ENCODE assay signal across 8 mouse cellular contexts in the genomic region with DNA sequence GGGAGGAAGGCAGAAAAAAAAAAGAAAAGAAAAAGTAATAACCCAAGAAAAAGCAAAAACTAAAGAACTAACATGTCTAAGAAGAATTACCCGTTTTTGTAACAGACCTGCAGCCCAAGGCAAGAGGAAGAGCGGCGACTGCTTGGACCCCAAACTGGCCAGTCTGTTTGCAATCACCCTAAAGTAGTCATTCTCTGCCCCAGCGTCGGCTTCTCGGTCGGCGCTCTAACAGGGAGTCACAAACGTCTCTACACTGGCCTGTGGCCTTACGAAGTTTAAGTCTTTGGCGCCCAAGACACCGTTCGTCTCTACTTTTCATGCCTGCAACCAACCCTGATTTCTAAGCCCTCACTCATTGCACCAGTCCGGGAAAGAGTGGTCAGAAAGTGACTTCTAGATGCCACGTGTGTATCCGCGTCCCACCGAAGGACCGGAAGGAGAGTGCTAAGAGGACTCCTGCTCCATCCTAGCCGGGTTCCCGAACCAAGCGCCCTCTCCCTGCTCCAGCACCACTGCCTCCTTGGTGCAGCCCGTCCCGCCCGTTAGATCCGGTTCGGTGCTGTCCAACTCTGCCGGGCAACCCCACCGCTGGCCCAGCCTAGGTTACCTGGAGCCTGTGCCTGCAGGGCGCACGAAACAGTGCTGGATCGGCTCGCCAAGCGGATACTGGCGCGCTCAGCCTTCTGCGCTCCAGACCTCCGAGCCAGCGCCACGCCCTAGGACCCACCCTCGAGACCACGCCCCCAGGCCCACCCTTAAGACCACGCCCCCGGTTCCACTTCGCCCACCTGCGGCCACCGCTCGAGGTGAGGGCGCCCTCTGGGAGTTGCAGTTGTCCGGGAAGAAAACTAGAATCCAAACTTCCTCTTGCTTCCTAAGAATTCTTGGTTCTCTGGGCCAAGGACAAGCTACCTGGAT. TPM values are rescaled to one million over a fixed set of nuclear protein-coding genes. Genes with fewer than 3 reads are reported as not detected.
DNase-seq lines count a peak whose midpoint lies in the region; ATAC-seq and TF ChIP-seq lines count a peak whose summit lies in the region.

No protein-coding gene starts in this region.

- H3K4me3 ChIP-seq in forebrain, embryonic 10.5 days = peak overlapping the region; percentile 63
- peak overlapping the region; percentile 97 for H3K4me3 ChIP-seq in spleen, adult 2 months (ENCODE audit: extremely low read depth, insufficient read depth, insufficient read length)

- no peaks in the 10 kb centered on the region for H3K36me3 ChIP-seq in forebrain, embryonic 10.5 days (replicated peaks)
- no peaks in the 10 kb centered on the region for H3K36me3 ChIP-seq in spleen, adult 2 months (ENCODE audit: control insufficient read depth, insufficient read depth, low read length)

- no peaks in the 10 kb centered on the region for H3K9me3 ChIP-seq in forebrain, embryonic 10.5 days

- 2% methylated on average over 50 of the region's 50 CpGs for WGBS in forebrain, embryonic 10.5 days
- 3% methylated on average over 50 of the region's 50 CpGs for WGBS in large intestine, adult 2 months
- WGBS in spleen, adult 2 months = 2% methylated on average over 50 of the region's 50 CpGs

- ATAC-seq in megakaryocyte-erythroid progenitor cell, adult 5-6 weeks (replicated peaks; ENCODE audit: low FRiP score, low TSS enrichment, poor library complexity, severe bottlenecking) = peak; percentile 53
- ATAC-seq in frontal cortex, adult (ENCODE audit: low TSS enrichment) = no peak

- peak; percentile 70 for TF ChIP-seq POLR2A in spleen, adult 2 months (IDR thresholded peaks at IDR 0.05; ENCODE audit: low read depth, low read length)

- peaks cover 36% of the 10 kb centered on the region for H3K27me3 ChIP-seq in forebrain, embryonic 10.5 days (ENCODE audit: poor library complexity, severe bottlenecking)
- H3K27me3 ChIP-seq in spleen, adult 2 months (ENCODE audit: control insufficient read depth, insufficient read depth, low read length) = no peaks in the 10 kb centered on the region

- peak; percentile 86 for DNase-seq in ES-CJ7 (ENCODE audit: low read depth, low spot score)
- DNase-seq in c-Kit-positive CD71-negative TER-119-negative erythroid progenitor cells, embryonic 14.5 days (ENCODE audit: low read depth) = peak; percentile 51
- DNase-seq in forebrain, embryonic 10.5 days (ENCODE audit: extremely low spot score, low spot score) = peak; percentile 61
- peak; percentile 74 to 75 for DNase-seq in heart, postnatal 36 days
- DNase-seq in large intestine, adult 2 months (ENCODE audit: low read depth, low spot score) = peak; percentile 19
- peak; percentile 28 to 92 for DNase-seq in spleen, adult 2 months (ENCODE audit: low read depth in 1 of 2, low spot score in 2 of 2)

- H3K27ac ChIP-seq in forebrain, embryonic 10.5 days = peak overlapping the region; percentile 69
- H3K27ac ChIP-seq in spleen, adult 2 months (ENCODE audit: insufficient read depth, low read length) = peak overlapping the region; percentile 77

- TF ChIP-seq CTCF in spleen, adult 2 months (IDR thresholded peaks at IDR 0.05; ENCODE audit: extremely low read depth, insufficient read depth, insufficient read length, insufficient replicate concordance) = peak; percentile 31; the same call in 1 of the 2 replicates

- intact Hi-C loops in heart, postnatal 36 days (cut with DNase I) = loop anchor here (5.0 kb wide), 1 partner anchor 134 kb away; no protein-coding TSS in a partner anchor

- peaks cover 15% of the 10 kb centered on the region for H3K4me1 ChIP-seq in forebrain, embryonic 10.5 days
- H3K4me1 ChIP-seq in spleen, adult 2 months (ENCODE audit: control insufficient read depth, insufficient read depth, insufficient read length) = peaks cover 14% of the 10 kb centered on the region

RNA-seq across cellular contexts. Expression of gene Gcnt1, which starts 16.4 kb away (rescaled TPM):
- polyA plus RNA-seq in forebrain, embryonic 10.5 days (2016; fragmentation: Nextera tagmentation; extraction: Ambion mirVana) = 2.6 and 2.8 TPM in 2 replicates
- total RNA-seq in heart, postnatal 36 days (2021) = 10 to 100 TPM; 13.2 to 17.8 TPM
- 2.5 and 5.0 TPM in 2 replicates for polyA plus RNA-seq in large intestine, adult 2 months (2012; rRNA removed)
- 12.0 and 26.0 TPM in 2 replicates for total RNA-seq in megakaryocyte-erythroid progenitor cell, adult 5-6 weeks (2014; fragmentation: Nextera tagmentation)
- 18.0 and 23.7 TPM in 2 replicates for total RNA-seq in megakaryocyte-erythroid progenitor cell, adult 5-6 weeks (2017)
- 8.8 and 9.3 TPM in 2 replicates for polyA plus RNA-seq in spleen, adult 2 months (2012; rRNA removed)

RNA-seq across cellular contexts. Expression of gene Rfk, which starts 37.6 kb away (rescaled TPM):
- polyA plus RNA-seq in forebrain, embryonic 10.5 days (2016; fragmentation: Nextera tagmentation; extraction: Ambion mirVana) = 74.6 and 75.6 TPM in 2 replicates
- 10 to 100 TPM; 66.1 to 74.6 TPM for total RNA-seq in heart, postnatal 36 days (2021)
- 273 and 390 TPM in 2 replicates for polyA plus RNA-seq in large intestine, adult 2 months (2012; rRNA removed)
- total RNA-seq in megakaryocyte-erythroid progenitor cell, adult 5-6 weeks (2014; fragmentation: Nextera tagmentation) = 51.3 and 62.6 TPM in 2 replicates
- 49.0 and 49.4 TPM in 2 replicates for total RNA-seq in megakaryocyte-erythroid progenitor cell, adult 5-6 weeks (2017)
- 32.4 and 59.8 TPM in 2 replicates for polyA plus RNA-seq in spleen, adult 2 months (2012; rRNA removed)

Comparison
In these comparisons a context has a peak if more than half of its experiments do, and no peak if none do; other contexts are left out.
1. DNase-seq: peak in every context shown above with its lines; median percentile 86 in ES-CJ7; 74 in heart, postnatal 36 days; 61 in forebrain, embryonic 10.5 days; 60 in spleen, adult 2 months; 51 in c-Kit-positive CD71-negative TER-119-negative erythroid progenitor cells, embryonic 14.5 days; 19 in large intestine, adult 2 months.